Mouse (Mus musculus) limb, embryonic 15.5 days (tissue): Measurements from ENCODE around the gene Zdhhc1. TPM values are rescaled to one million over a fixed set of nuclear protein-coding genes. Genes with fewer than 3 reads are reported as not detected.

Experiments
- ATAC-seq: fragments of 200-750 bp; cut with Nextera tagmentation; 2 replicates; pipeline ENCODE4 v1.8.0; 2017; ENCODE audit warnings: low read depth, moderate TSS enrichment; ENCODE audit not compliant: insufficient number of reproducible peaks, low FRiP score, low TSS enrichment
- H3K27ac ChIP-seq: fragments of 300-500 bp; sonication (generic); 2 replicates; pipeline ENCODE4 v1.5.1; 2015; ENCODE audit warnings: moderate library complexity, mild to moderate bottlenecking, inconsistent platforms
- H3K27me3 ChIP-seq: fragments of 300-500 bp; sonication (generic); 2 replicates; pipeline ENCODE4 v1.6.1; 2015; ENCODE audit warnings: inconsistent platforms
- H3K36me3 ChIP-seq: fragments of 300-500 bp; sonication (generic); 2 replicates; pipeline ENCODE4 v1.6.1; 2015; ENCODE audit warnings: inconsistent platforms
- H3K4me1 ChIP-seq: fragments of 300-500 bp; sonication (generic); 2 replicates; pipeline ENCODE4 v1.6.1; 2015; ENCODE audit warnings: inconsistent platforms
- H3K4me2 ChIP-seq: fragments of 300-500 bp; sonication (generic); 2 replicates; pipeline ENCODE4 v1.6.1; 2015; ENCODE audit warnings: mild to moderate bottlenecking, inconsistent platforms
- H3K4me3 ChIP-seq: fragments of 300-500 bp; sonication (generic); 2 replicates; pipeline ENCODE4 v1.5.1; 2015; ENCODE audit warnings: mild to moderate bottlenecking, inconsistent platforms
- H3K9ac ChIP-seq: fragments of 300-500 bp; sonication (generic); 2 replicates; pipeline ENCODE4 v1.6.1; 2015; ENCODE audit warnings: inconsistent platforms
- H3K9me3 ChIP-seq: fragments of 300-500 bp; sonication (generic); 2 replicates; pipeline ENCODE4 v1.6.1; 2016; ENCODE audit warnings: inconsistent platforms
- WGBS: fragments of 180-500 bp; shearing (Covaris S2); methylation state at CpG from one replicate; pipeline ENCODE4 v1.1.7; 2015; 5-methylcytosine and 5-hydroxymethylcytosine counted together
- polyA plus RNA-seq: library from polyadenylated mRNA; unstranded; fragments of >200 nt; fragmentation: Nextera tagmentation; extraction: Ambion mirVana; gene quantifications from 2 replicates; pipeline ENCODE4 v1.2.1, GENCODE M21; 2015

Gene Zdhhc1
- polyA plus RNA-seq, 1 experiment from 2014 or later = 42.2 TPM

- Histone ChIP-seq H3K4me2 (no peak overlapping the region), H3K9ac (no peak overlapping the region), H3K27ac (no peak overlapping the region), H3K36me3 (no peaks in the 10 kb centered on the region), H3K27me3 (no peaks in the 10 kb centered on the region), H3K9me3 (no peaks in the 10 kb centered on the region), H3K4me1 (0 out of 2 replicates have a peak, but pooled peaks cover 4% of the 10 kb centered on the region), H3K4me3 (no peak overlapping the region)
- WGBS = 61% methylated on average over 7 of the region's 7 CpGs
- no peak for ATAC-seq
These were observed 64.8 kb downstream of the Zdhhc1 start for GRCm38 (mm10) chr8:105431743-105432515.

DNA sequence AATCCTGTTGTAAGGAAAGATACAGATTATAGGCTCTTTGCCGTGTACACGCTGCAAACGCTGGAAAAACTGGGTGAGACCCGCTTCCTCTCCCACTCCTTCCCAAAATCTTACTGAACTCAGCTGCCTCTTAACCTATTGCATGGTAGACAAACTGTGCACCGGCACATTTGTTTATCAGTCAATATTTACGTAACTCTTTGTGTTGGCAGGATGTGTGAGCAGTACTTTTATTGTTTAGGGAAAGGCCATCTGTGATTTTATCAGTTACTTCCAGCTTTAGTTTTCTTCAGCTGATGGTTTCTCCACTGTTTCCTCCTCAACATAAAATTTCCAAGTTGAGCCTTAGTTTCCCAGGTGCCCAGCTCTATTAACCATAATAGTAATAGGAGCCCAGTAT lies 69.8 kb downstream of the Zdhhc1 start:
- ATAC-seq = no peak
- WGBS = 66% methylated on average over 6 of the region's 6 CpGs

More for the DNA sequence above, 69.8 kb downstream of the Zdhhc1 start:
- Histone ChIP-seq H3K9ac (no peak overlapping the region), H3K9me3 (no peaks in the 10 kb centered on the region), H3K36me3 (no peaks in the 10 kb centered on the region), H3K27me3 (no peaks in the 10 kb centered on the region), H3K27ac (no peak overlapping the region), H3K4me1 (no peaks in the 10 kb centered on the region), H3K4me3 (no peak overlapping the region), H3K4me2 (no peak overlapping the region)

Other genes starting within 250 kb of the Zdhhc1 start
- gene B3gnt9, start 241.7 kb downstream of the Zdhhc1 start, polyA plus RNA-seq = 50.7 and 50.8 TPM in 2 replicates
- 30.8 and 38.0 TPM in 2 replicates for gene Tradd, start 232.3 kb downstream of the Zdhhc1 start, polyA plus RNA-seq
- gene Fbxl8, start 232.3 kb downstream of the Zdhhc1 start, polyA plus RNA-seq = 4.6 and 4.9 TPM in 2 replicates
- 0.33 and 0.41 TPM in 2 replicates for gene Hsf4, start 227.1 kb downstream of the Zdhhc1 start, polyA plus RNA-seq
- gene Nol3, start 220.8 kb downstream of the Zdhhc1 start, polyA plus RNA-seq = 3.1 and 5.3 TPM in 2 replicates
- 11.0 and 11.1 TPM in 2 replicates for gene 4931428F04Rik, start 207.0 kb downstream of the Zdhhc1 start, polyA plus RNA-seq
- gene Exoc3l, start 200.8 kb downstream of the Zdhhc1 start, polyA plus RNA-seq = 9.0 and 10.6 TPM in 2 replicates
- gene E2f4, start 199.2 kb downstream of the Zdhhc1 start, polyA plus RNA-seq = 63.7 and 65.5 TPM in 2 replicates
- gene Elmo3, start 191.3 kb downstream of the Zdhhc1 start, polyA plus RNA-seq = 8.9 TPM in 2 replicates
- gene Lrrc29, start 170.6 kb downstream of the Zdhhc1 start, polyA plus RNA-seq = 1.7 and 1.9 TPM in 2 replicates
- gene Tmem208, start 170.5 kb downstream of the Zdhhc1 start, polyA plus RNA-seq = 120 and 129 TPM in 2 replicates
- gene Fhod1, start 148.9 kb downstream of the Zdhhc1 start, polyA plus RNA-seq = 1.6 and 1.8 TPM in 2 replicates
- 2.7 and 2.9 TPM in 2 replicates for gene Slc9a5, start 148.1 kb downstream of the Zdhhc1 start, polyA plus RNA-seq
- 0.55 and 0.88 TPM in 2 replicates for gene Plekhg4, start 123.6 kb downstream of the Zdhhc1 start, polyA plus RNA-seq
- gene Kctd19, start 83.4 kb downstream of the Zdhhc1 start, polyA plus RNA-seq = not detected in 2 replicates
- 0.37 and 0.53 TPM in 2 replicates for gene Lrrc36, start 83.3 kb downstream of the Zdhhc1 start, polyA plus RNA-seq
- gene Tppp3, start 25.4 kb downstream of the Zdhhc1 start, polyA plus RNA-seq = 160 and 305 TPM in 2 replicates
- 1.2 and 1.9 TPM in 2 replicates for gene Hsd11b2, start 21.9 kb upstream of the Zdhhc1 start, polyA plus RNA-seq
- gene Atp6v0d1, start 69.1 kb upstream of the Zdhhc1 start, polyA plus RNA-seq = 97.4 and 103 TPM in 2 replicates
- gene Ripor1, start 108.4 kb upstream of the Zdhhc1 start, polyA plus RNA-seq = 20.9 and 24.6 TPM in 2 replicates
- gene Ctcf, start 139.7 kb upstream of the Zdhhc1 start, polyA plus RNA-seq = 93.8 and 108 TPM in 2 replicates
- gene Agrp, start 140.5 kb upstream of the Zdhhc1 start, polyA plus RNA-seq = 1.8 and 2.4 TPM in 2 replicates
- 0.47 and 0.58 TPM in 2 replicates for gene Carmil2, start 189.4 kb upstream of the Zdhhc1 start, polyA plus RNA-seq
- 62.6 and 63.2 TPM in 2 replicates for gene Acd, start 204.2 kb upstream of the Zdhhc1 start, polyA plus RNA-seq
- gene Pard6a, start 204.2 kb upstream of the Zdhhc1 start, polyA plus RNA-seq = 15.2 and 17.5 TPM in 2 replicates
- gene 4933405L10Rik, start 210.8 kb upstream of the Zdhhc1 start, polyA plus RNA-seq = 0.12 TPM in 1 of 2 replicates, not detected in the other
- gene Enkd1, start 211.3 kb upstream of the Zdhhc1 start, polyA plus RNA-seq = 21.7 and 23.0 TPM in 2 replicates